Mouse (Mus musculus) embryonic fibroblast, embryonic 13.5 days (primary cell): ENCODE measurements around the gene B4galnt1.

ENCODE experiments used
- CTCF ChIP-seq: IDR thresholded peaks from 2 replicates; pipeline ENCODE4 v1.5.1; 2011; ENCODE audit warnings: mild to moderate bottlenecking, control low read depth, low read length, moderate library complexity, borderline replicate concordance; ENCODE audit not compliant: insufficient read depth
- POLR2A ChIP-seq: IDR thresholded peaks from 2 replicates; pipeline ENCODE4 v1.6.1; 2011; ENCODE audit warnings: low read depth, mild to moderate bottlenecking, control low read depth, low read length, moderate library complexity

- TF ChIP-seq CTCF = no peak
- peak; percentile 27 for TF ChIP-seq POLR2A
These were observed 30.5 kb downstream of the B4galnt1 start, which contains the start of gene Dtx3 for GRCm38 (mm10) chr10:127195328-127196129.
